ENCODE assay signal across 7 mouse cellular contexts in the genomic region with DNA sequence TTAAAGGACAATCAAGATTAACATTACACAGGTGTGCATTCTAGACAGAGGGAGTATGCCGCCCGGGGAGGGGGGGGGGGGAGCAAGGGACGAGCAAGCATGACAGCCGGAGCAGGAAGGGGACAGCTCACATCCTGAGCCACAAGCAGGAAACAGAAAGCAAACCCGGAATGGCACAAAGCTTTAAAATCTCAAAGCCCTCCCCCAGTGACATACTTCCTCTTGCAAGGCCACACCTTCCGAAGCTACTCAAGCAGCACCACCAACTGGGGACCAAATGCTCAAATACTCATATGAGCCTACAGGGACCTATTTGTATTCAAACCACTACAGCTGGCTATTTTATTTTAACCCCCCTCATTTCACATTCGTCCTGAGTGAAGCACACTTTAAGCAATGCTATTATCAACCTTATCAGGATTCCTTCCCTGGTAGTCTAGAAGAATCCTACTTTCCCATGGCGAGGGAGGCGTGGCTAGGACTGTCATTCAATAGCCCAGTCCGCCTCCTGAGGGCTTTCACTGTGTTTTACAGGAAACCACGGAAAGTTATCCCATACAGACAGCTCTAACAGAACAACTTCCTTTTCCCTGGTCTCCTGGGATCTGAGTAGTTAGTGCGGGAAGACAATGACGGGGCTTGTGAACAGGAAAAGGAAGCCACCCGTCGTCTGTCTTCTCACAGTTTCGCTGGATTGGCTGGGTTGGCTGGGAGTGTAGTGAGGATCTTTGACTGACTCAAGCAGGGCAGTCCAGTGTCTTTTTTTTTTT.
DNase-seq lines count a peak whose midpoint lies in the region; ATAC-seq lines count a peak whose summit lies in the region.

No protein-coding gene starts in this region.

- peak; percentile 47 to 76 for DNase-seq in heart, adult 18-20 months
- peak; percentile 52 for DNase-seq in kidney, adult 11 months
- DNase-seq in lung, postnatal 25 days (ENCODE audit: low spot score), result peak; percentile 35
- no peak for DNase-seq in frontal cortex, postnatal 36 days (ENCODE audit: low spot score in 2 of 2)
- DNase-seq in urinary bladder, postnatal 4 days (ENCODE audit: low spot score in 2 of 2), result no peak
- DNase-seq in urinary bladder, postnatal 10 days (ENCODE audit: low spot score), result no peak

- ATAC-seq in common myeloid progenitor, adult 5-6 weeks (replicated peaks; ENCODE audit: low read depth, poor library complexity, severe bottlenecking), result peak; percentile 67

Comparison
In these comparisons a context has a peak if more than half of its experiments do, and no peak if none do; other contexts are left out.
1. DNase-seq: peak in heart, adult 18-20 months (2 of 2), kidney, adult 11 months (single experiment) and lung, postnatal 25 days (single experiment); none in frontal cortex, postnatal 36 days (0 of 2), urinary bladder, postnatal 4 days (0 of 2) and urinary bladder, postnatal 10 days (single experiment).